Mouse (Mus musculus): Measurements from ENCODE around the gene Ak5. TPM values are rescaled to one million over a fixed set of nuclear protein-coding genes. Genes with fewer than 3 reads are reported as not detected.
"Not testable (repeated sequence)": the region's sequence is repeated elsewhere in the genome, so short reads cannot be mapped to it uniquely, and the experiment has no call there.

Gene Ak5
- total RNA-seq, 2 experiments from 2014 or later = 109 to 125 TPM

DNA sequence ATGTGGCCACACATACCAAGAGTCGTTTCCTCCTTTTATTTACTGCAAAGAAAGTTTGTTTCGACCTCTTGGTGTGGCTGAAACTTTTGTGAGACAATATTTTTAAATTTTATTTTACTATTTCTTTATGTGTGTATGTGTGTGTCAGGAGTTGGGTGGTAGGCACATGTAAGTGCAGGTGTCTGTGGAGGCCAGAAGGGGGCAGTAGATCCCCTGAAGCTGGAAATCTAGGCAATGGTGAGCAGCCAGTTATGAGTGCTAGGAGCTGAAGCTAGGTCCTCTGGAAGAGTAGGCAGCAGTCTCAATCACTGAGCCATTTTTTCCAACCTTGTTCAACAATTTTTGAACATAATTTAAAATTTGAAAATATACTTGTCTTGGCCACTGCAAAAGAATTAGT, 9.6 kb downstream of the Ak5 start:
- DNase-seq (ENCODE audit: low spot score in 2 of 2) = no peak
- intact Hi-C loops (cut with DNase I) = no loop called here

GRCm38 (mm10) chr3:152651991-152652390, 16.2 kb downstream of the Ak5 start:
- intact Hi-C loops (cut with DNase I) = no loop called here
- DNase-seq (ENCODE audit: low spot score in 2 of 2) = no peak

DNA sequence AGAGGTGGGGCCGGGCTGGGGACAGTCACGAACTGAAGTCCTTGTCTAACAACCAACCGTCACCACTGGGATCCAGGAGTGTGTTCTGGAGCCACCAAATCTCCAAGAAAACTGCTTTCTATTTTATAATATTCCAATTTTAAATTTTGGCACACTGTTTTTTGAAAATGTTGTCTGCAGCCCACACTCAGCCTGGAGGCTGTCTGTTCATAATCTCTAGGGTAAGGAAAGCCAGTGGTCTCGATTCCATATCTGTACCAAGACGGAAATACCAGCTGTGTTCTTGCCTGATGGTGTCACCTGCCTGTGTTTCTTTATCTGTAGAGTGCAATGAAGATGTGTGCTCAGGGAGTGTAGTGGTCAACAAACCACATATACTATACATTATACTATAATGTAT, 23.6 kb downstream of the Ak5 start:
- intact Hi-C loops (cut with DNase I) = no loop called here
- peak in 1 of 2 experiments; percentile 26 for DNase-seq (ENCODE audit: low spot score in 2 of 2)

DNA sequence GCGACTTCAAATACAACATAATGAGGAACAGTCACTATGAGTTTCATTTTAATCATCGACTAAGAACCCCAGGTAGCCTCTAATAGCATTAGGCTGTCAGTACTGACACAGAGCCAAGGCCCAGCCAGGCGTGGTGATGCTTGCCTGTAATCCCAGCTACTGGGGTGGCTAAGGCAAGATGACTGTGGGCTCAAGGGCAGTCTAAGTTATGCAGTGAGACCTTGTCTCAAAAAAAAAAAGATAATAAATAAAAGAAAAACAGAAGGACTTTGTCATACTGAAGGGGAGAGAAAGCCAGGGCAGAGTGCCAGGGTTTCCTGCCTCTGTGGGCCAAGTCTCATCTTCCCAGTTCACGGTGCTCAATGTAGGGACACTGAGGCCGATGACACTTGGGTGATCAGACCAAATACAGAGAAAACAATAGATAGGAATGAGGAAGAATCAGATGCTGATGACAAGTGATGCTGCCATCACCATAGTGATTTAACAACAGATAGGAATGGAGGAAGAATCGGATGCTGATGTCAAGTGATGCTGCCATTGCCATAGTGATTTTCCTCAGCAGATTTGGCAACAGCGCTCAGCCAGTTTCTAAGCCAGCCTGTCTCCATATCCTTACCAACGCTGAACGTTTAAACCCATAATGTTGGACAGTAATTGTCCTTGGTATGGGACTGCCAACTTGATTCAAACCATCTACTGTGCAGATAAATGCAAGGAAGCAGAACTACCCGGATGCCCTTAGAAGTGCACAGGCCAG, 42.9 kb downstream of the Ak5 start:
- intact Hi-C loops (cut with DNase I) = no loop called here
- DNase-seq (ENCODE audit: low spot score in 2 of 2) = peak in 1 of 2 experiments; percentile 37

DNA sequence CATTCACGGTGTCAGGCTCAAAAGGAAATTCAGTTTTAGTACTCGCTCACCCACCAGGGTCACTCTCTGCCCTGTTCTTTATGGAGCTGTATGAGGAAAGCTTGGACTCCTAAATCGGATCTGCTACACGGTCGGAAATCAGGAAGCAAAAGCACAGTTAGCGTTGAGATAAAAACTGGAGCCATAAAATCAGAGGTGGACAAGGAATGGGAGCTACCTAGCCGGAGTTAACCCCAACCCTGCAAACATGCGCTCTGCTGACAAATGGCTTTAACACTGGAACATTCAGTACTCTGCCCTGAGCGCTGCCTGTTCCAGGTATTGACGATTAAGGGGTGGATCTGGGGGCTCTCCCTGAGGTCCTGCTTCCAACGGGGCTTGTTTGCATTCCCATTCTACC, 47.6 kb downstream of the Ak5 start:
- intact Hi-C loops (cut with DNase I) = no loop called here
- no peak for DNase-seq (ENCODE audit: low spot score in 2 of 2)

- intact Hi-C loops (cut with DNase I) = no loop called here
- no peak for DNase-seq (ENCODE audit: low spot score in 2 of 2)
Observed at GRCm38 (mm10) chr3:152620058-152620457, 48.1 kb downstream of the Ak5 start.

GRCm38 (mm10) chr3:152609076-152609475, 59.1 kb downstream of the Ak5 start:
- intact Hi-C loops (cut with DNase I) = loop anchor here (5.0 kb wide), 1 partner anchor 58 kb away; the partner anchor contains the start of gene Ak5
- DNase-seq (ENCODE audit: low spot score in 2 of 2) = no peak

- peak; percentile 71 to 83 for DNase-seq (ENCODE audit: low spot score in 2 of 2)
- intact Hi-C loops (cut with DNase I) = loop anchor here (5.0 kb wide), 1 partner anchor 61 kb away; the partner anchor contains the start of gene Ak5
Observed at GRCm38 (mm10) chr3:152605849-152606248, 62.3 kb downstream of the Ak5 start.

DNA sequence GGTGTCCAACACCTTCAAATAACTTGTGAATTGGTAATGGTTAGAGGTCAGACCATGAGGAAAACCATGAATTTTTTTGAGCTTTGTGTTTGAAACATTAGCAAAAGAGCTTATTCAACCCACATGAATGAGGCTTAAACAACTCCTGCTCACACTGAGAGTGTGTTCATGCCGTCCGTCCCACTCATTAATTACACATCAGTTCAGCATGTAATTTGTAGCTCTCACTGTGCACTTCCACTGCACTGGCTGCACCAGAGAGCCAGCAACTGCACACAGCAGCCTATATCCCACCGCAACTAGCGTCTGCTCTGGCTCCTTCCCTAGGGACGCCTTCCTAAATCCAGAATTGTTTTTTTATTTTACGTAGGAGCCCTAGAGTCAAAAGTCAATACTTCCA, 68.5 kb downstream of the Ak5 start:
- intact Hi-C loops (cut with DNase I) = no loop called here
- DNase-seq (ENCODE audit: low spot score in 2 of 2) = no peak

DNA sequence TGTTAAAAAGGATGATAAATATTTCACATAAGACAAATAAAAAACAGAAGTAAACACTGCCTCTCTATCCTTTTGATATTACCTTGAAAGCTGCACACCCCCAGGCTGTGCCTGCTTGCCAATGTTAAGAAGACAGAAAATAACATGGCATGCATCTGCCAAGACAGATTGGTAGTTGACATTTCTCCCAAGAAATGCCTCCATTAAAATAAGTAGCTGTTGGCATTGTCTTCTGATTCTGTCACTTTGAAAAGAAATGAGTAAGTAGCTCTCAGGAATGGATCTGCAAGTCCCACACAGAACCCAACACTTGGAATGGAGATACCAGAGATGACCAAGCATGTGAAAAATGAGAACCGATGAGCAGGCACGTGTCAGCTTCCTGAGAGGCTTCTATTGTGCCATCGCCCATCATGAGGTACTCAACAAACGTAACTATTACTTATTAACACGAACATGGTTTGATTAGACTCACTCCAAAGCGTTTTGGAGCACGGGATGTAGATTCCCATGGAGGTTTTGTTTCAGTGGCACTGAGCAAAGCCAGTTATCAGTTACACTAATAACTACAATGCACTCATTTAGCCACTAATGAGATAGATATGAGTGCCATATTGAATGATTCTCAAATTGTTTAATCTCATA, 71.6 kb downstream of the Ak5 start:
- intact Hi-C loops (cut with DNase I) = no loop called here
- no peak for DNase-seq (ENCODE audit: low spot score in 2 of 2)

- intact Hi-C loops (cut with DNase I) = no loop called here
- peak in 1 of 2 experiments; percentile 55 for DNase-seq (ENCODE audit: low spot score in 2 of 2)
Observed at GRCm38 (mm10) chr3:152592767-152593425, 75.3 kb downstream of the Ak5 start.

DNA sequence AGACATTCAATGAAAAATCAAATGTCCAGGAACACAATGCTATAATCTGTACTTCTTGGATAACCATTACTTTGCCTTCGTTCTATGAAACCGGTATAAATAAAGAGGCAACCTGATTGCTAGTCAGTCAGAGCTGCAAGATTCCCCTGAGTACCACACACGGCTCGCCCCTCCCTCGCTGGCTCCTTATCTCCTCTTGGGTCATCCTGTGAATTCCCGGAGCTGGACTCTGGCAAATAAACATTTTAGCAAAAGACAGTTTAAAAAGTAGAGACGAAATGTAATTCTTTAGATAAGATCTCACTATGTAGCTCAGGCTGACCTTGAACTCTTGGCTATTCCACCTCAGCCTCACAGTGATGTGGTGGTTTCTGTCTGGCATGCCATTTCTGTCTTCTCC, 77.7 kb downstream of the Ak5 start:
- intact Hi-C loops (cut with DNase I) = no loop called here
- no peak for DNase-seq (ENCODE audit: low spot score in 2 of 2)

GRCm38 (mm10) chr3:152589101-152589500, 79.1 kb downstream of the Ak5 start:
- DNase-seq (ENCODE audit: low spot score in 2 of 2); intact Hi-C loops (cut with DNase I): not testable (repeated sequence)

GRCm38 (mm10) chr3:152587007-152587406, 81.2 kb downstream of the Ak5 start:
- DNase-seq (ENCODE audit: low spot score in 2 of 2) = no peak

GRCm38 (mm10) chr3:152586191-152586590, 82.0 kb downstream of the Ak5 start:
- intact Hi-C loops (cut with DNase I) = no loop called here
- peak in 1 of 2 experiments; percentile 72 for DNase-seq (ENCODE audit: low spot score in 2 of 2)

More at GRCm38 (mm10) chr3:152587007-152587406, 81.2 kb downstream of the Ak5 start:
- intact Hi-C loops (cut with DNase I) = no loop called here

DNA sequence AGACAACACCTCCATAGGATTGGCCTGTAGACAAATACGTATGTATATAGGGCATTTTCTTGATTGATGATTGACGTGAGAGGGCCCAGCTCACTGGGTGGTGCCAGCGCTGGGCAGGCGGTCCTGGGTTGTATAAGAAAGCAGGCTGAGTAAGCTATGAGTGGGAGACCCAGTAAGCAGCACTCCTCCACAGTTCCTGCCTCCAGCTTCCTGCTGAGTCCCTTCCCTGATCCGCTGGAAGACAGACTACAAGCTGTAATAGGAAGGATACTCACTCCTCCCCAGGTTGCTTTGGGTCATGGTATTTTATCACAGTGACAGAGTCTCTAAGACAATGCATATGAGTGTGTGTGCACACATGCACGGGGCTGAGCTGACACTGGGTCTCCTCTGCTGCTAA, 82.6 kb downstream of the Ak5 start:
- DNase-seq (ENCODE audit: low spot score in 2 of 2) = no peak
- intact Hi-C loops (cut with DNase I) = no loop called here

- intact Hi-C loops (cut with DNase I) = no loop called here
- no peak for DNase-seq (ENCODE audit: low spot score in 2 of 2)
Observed at GRCm38 (mm10) chr3:152583033-152583432, 85.1 kb downstream of the Ak5 start.

DNA sequence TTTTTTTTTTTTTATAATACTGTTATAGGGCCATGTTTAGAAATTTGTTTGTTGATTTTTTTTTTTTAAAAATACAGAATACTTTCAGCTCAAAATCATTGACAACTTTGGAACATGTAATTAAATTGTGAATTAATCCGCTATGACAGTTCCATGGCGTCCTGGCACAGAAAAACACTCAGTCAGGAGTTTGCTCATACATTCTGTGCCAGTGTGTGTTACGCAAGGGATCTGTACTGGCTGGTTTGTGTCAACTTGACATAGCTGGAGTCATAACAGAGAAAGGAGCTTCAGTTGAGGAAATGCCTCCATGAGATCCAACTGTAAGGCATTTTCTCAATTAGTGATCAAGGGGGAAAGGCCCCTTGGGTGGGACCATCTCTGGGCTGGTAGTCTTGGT, 86.3 kb downstream of the Ak5 start:
- DNase-seq (ENCODE audit: low spot score in 2 of 2); intact Hi-C loops (cut with DNase I): not testable (repeated sequence)

- no peak for DNase-seq (ENCODE audit: low spot score in 2 of 2)
- intact Hi-C loops (cut with DNase I) = no loop called here
Observed at GRCm38 (mm10) chr3:152579984-152580591, 88.1 kb downstream of the Ak5 start.

All from left cerebral cortex, postnatal 14 days (tissue).